Mouse (Mus musculus): ENCODE results near the gene Gsn. TPM values are rescaled to one million over a fixed set of nuclear protein-coding genes. Genes with fewer than 3 reads are reported as not detected.

Gsn gene
- polyA plus RNA-seq, 1 experiment from 2014 or later, result 16.7 TPM

GRCm38 (mm10) chr2:35218736-35219135 lies 37.4 kb upstream of the Gsn start:
- Histone ChIP-seq H3K4me2 (ENCODE audit: low read length) (no peak overlapping the region), H3K27ac (ENCODE audit: low read length) (no peak overlapping the region), H3K4me1 (replicated peaks; ENCODE audit: control insufficient read depth, insufficient read depth, low read length) (peaks cover 3% of the 10 kb centered on the region; the same call in 1 of the 2 replicates), H3K9ac (replicated peaks; ENCODE audit: low read depth, low read length) (no peak overlapping the region), H3K4me3 (replicated peaks; ENCODE audit: low read length) (no peak overlapping the region), H3K36me3 (ENCODE audit: control insufficient read depth, insufficient read depth) (no peaks in the 10 kb centered on the region), H3K27me3 (replicated peaks; ENCODE audit: control insufficient read depth, insufficient read depth, low read length) (no peaks in the 10 kb centered on the region), H3K9me3 (ENCODE audit: control insufficient read depth, low read length) (no peaks in the 10 kb centered on the region)
- ATAC-seq, result no peak
- WGBS, result 95% methylated on average over 3 of the region's 3 CpGs

GRCm38 (mm10) chr2:35222822-35223391 lies 33.3 kb upstream of the Gsn start:
- H3K9me3 ChIP-seq (ENCODE audit: control insufficient read depth, low read length), result no peaks in the 10 kb centered on the region
- no peak overlapping the region for H3K27ac ChIP-seq (ENCODE audit: low read length)
- no peaks in the 10 kb centered on the region for H3K27me3 ChIP-seq (replicated peaks; ENCODE audit: control insufficient read depth, insufficient read depth, low read length)
- H3K4me1 ChIP-seq (replicated peaks; ENCODE audit: control insufficient read depth, insufficient read depth, low read length), result no peaks in the 10 kb centered on the region
- 66% methylated on average over 6 of the region's 6 CpGs for WGBS
- H3K36me3 ChIP-seq (ENCODE audit: control insufficient read depth, insufficient read depth), result no peaks in the 10 kb centered on the region
- ATAC-seq, result no peak
- no peak overlapping the region for H3K4me3 ChIP-seq (replicated peaks; ENCODE audit: low read length)
- no peak overlapping the region for H3K4me2 ChIP-seq (ENCODE audit: low read length)
- H3K9ac ChIP-seq (replicated peaks; ENCODE audit: low read depth, low read length), result no peak overlapping the region

- WGBS, result 90% methylated on average over 15 of the region's 15 CpGs
- H3K36me3 ChIP-seq (ENCODE audit: control insufficient read depth, insufficient read depth), result no peaks in the 10 kb centered on the region
- no peak for ATAC-seq
- no peaks in the 10 kb centered on the region for H3K9me3 ChIP-seq (ENCODE audit: control insufficient read depth, low read length)
- no peak overlapping the region for H3K27ac ChIP-seq (ENCODE audit: low read length)
- no peaks in the 10 kb centered on the region for H3K4me1 ChIP-seq (replicated peaks; ENCODE audit: control insufficient read depth, insufficient read depth, low read length)
- H3K27me3 ChIP-seq (replicated peaks; ENCODE audit: control insufficient read depth, insufficient read depth, low read length), result no peaks in the 10 kb centered on the region
- no peak overlapping the region for H3K9ac ChIP-seq (replicated peaks; ENCODE audit: low read depth, low read length)
- H3K4me3 ChIP-seq (replicated peaks; ENCODE audit: low read length), result no peak overlapping the region
- H3K4me2 ChIP-seq (ENCODE audit: low read length), result no peak overlapping the region
These were observed 31.9 kb upstream of the Gsn start for GRCm38 (mm10) chr2:35224285-35224684.

GRCm38 (mm10) chr2:35228145-35228544 lies 28.0 kb upstream of the Gsn start:
- no peaks in the 10 kb centered on the region for H3K27me3 ChIP-seq (replicated peaks; ENCODE audit: control insufficient read depth, insufficient read depth, low read length)
- H3K9ac ChIP-seq (replicated peaks; ENCODE audit: low read depth, low read length), result no peak overlapping the region
- H3K4me2 ChIP-seq (ENCODE audit: low read length), result no peak overlapping the region
- no peaks in the 10 kb centered on the region for H3K9me3 ChIP-seq (ENCODE audit: control insufficient read depth, low read length)
- no peak overlapping the region for H3K4me3 ChIP-seq (replicated peaks; ENCODE audit: low read length)
- peaks cover 3% of the 10 kb centered on the region; the same call in 1 of the 2 replicates for H3K4me1 ChIP-seq (replicated peaks; ENCODE audit: control insufficient read depth, insufficient read depth, low read length)
- H3K27ac ChIP-seq (ENCODE audit: low read length), result no peak overlapping the region
- no peak for ATAC-seq
- no peaks in the 10 kb centered on the region for H3K36me3 ChIP-seq (ENCODE audit: control insufficient read depth, insufficient read depth)
- WGBS, result 28% methylated on average over 4 of the region's 4 CpGs

GRCm38 (mm10) chr2:35230215-35230614 lies 26.0 kb upstream of the Gsn start:
- H3K4me1 ChIP-seq (replicated peaks; ENCODE audit: control insufficient read depth, insufficient read depth, low read length), result peaks cover 8% of the 10 kb centered on the region; the same call in 1 of the 2 replicates
- H3K4me2 ChIP-seq (ENCODE audit: low read length), result no peak overlapping the region
- H3K9ac ChIP-seq (replicated peaks; ENCODE audit: low read depth, low read length), result no peak overlapping the region
- WGBS, result 16% methylated on average over 8 of the region's 8 CpGs
- no peaks in the 10 kb centered on the region for H3K27me3 ChIP-seq (replicated peaks; ENCODE audit: control insufficient read depth, insufficient read depth, low read length)
- H3K27ac ChIP-seq (ENCODE audit: low read length), result no peak overlapping the region
- no peaks in the 10 kb centered on the region for H3K9me3 ChIP-seq (ENCODE audit: control insufficient read depth, low read length)
- no peak for ATAC-seq
- H3K4me3 ChIP-seq (replicated peaks; ENCODE audit: low read length), result no peak overlapping the region
- no peaks in the 10 kb centered on the region for H3K36me3 ChIP-seq (ENCODE audit: control insufficient read depth, insufficient read depth)

GRCm38 (mm10) chr2:35231871-35232270 lies 24.3 kb upstream of the Gsn start:
- WGBS, result 49% methylated on average over 2 of the region's 2 CpGs
- Histone ChIP-seq H3K27me3 (replicated peaks; ENCODE audit: control insufficient read depth, insufficient read depth, low read length) (no peaks in the 10 kb centered on the region), H3K27ac (ENCODE audit: low read length) (no peak overlapping the region), H3K4me2 (ENCODE audit: low read length) (no peak overlapping the region), H3K9ac (replicated peaks; ENCODE audit: low read depth, low read length) (no peak overlapping the region), H3K4me3 (replicated peaks; ENCODE audit: low read length) (no peak overlapping the region), H3K4me1 (replicated peaks; ENCODE audit: control insufficient read depth, insufficient read depth, low read length) (peaks cover 8% of the 10 kb centered on the region; the same call in 1 of the 2 replicates), H3K36me3 (ENCODE audit: control insufficient read depth, insufficient read depth) (no peaks in the 10 kb centered on the region), H3K9me3 (ENCODE audit: control insufficient read depth, low read length) (no peaks in the 10 kb centered on the region)
- no peak for ATAC-seq

GRCm38 (mm10) chr2:35232595-35233445 lies 23.4 kb upstream of the Gsn start:
- H3K4me1 ChIP-seq (replicated peaks; ENCODE audit: control insufficient read depth, insufficient read depth, low read length), result peaks cover 8% of the 10 kb centered on the region; the same call in 1 of the 2 replicates
- H3K27me3 ChIP-seq (replicated peaks; ENCODE audit: control insufficient read depth, insufficient read depth, low read length), result no peaks in the 10 kb centered on the region
- H3K36me3 ChIP-seq (ENCODE audit: control insufficient read depth, insufficient read depth), result no peaks in the 10 kb centered on the region
- 61% methylated on average over 17 of the region's 17 CpGs for WGBS
- H3K9me3 ChIP-seq (ENCODE audit: control insufficient read depth, low read length), result no peaks in the 10 kb centered on the region
- no peak for ATAC-seq
- H3K27ac ChIP-seq (ENCODE audit: low read length), result no peak overlapping the region
- no peak overlapping the region for H3K4me2 ChIP-seq (ENCODE audit: low read length)
- H3K4me3 ChIP-seq (replicated peaks; ENCODE audit: low read length), result no peak overlapping the region
- H3K9ac ChIP-seq (replicated peaks; ENCODE audit: low read depth, low read length), result no peak overlapping the region

- Histone ChIP-seq H3K4me1 (replicated peaks; ENCODE audit: control insufficient read depth, insufficient read depth, low read length) (peaks cover 8% of the 10 kb centered on the region; the same call in 1 of the 2 replicates), H3K9me3 (ENCODE audit: control insufficient read depth, low read length) (no peaks in the 10 kb centered on the region), H3K36me3 (ENCODE audit: control insufficient read depth, insufficient read depth) (no peaks in the 10 kb centered on the region), H3K4me3 (replicated peaks; ENCODE audit: low read length) (no peak overlapping the region), H3K27me3 (replicated peaks; ENCODE audit: control insufficient read depth, insufficient read depth, low read length) (no peaks in the 10 kb centered on the region), H3K27ac (ENCODE audit: low read length) (no peak overlapping the region), H3K9ac (replicated peaks; ENCODE audit: low read depth, low read length) (no peak overlapping the region), H3K4me2 (ENCODE audit: low read length) (no peak overlapping the region)
- ATAC-seq, result no peak
- 30% methylated on average over 3 of the region's 3 CpGs for WGBS
These were observed 22.3 kb upstream of the Gsn start for GRCm38 (mm10) chr2:35233898-35234297.

GRCm38 (mm10) chr2:35235021-35235420 lies 21.2 kb upstream of the Gsn start:
- no peaks in the 10 kb centered on the region for H3K27me3 ChIP-seq (replicated peaks; ENCODE audit: control insufficient read depth, insufficient read depth, low read length)
- H3K27ac ChIP-seq (ENCODE audit: low read length), result no peak overlapping the region
- no peaks in the 10 kb centered on the region for H3K9me3 ChIP-seq (ENCODE audit: control insufficient read depth, low read length)
- no peak overlapping the region for H3K4me3 ChIP-seq (replicated peaks; ENCODE audit: low read length)
- no peaks in the 10 kb centered on the region for H3K36me3 ChIP-seq (ENCODE audit: control insufficient read depth, insufficient read depth)
- no peak overlapping the region for H3K4me2 ChIP-seq (ENCODE audit: low read length)
- no peak overlapping the region for H3K9ac ChIP-seq (replicated peaks; ENCODE audit: low read depth, low read length)
- no peak for ATAC-seq
- WGBS, result 72% methylated on average over 6 of the region's 6 CpGs
- peaks cover 8% of the 10 kb centered on the region; the same call in 1 of the 2 replicates for H3K4me1 ChIP-seq (replicated peaks; ENCODE audit: control insufficient read depth, insufficient read depth, low read length)
